In the genomic region with DNA sequence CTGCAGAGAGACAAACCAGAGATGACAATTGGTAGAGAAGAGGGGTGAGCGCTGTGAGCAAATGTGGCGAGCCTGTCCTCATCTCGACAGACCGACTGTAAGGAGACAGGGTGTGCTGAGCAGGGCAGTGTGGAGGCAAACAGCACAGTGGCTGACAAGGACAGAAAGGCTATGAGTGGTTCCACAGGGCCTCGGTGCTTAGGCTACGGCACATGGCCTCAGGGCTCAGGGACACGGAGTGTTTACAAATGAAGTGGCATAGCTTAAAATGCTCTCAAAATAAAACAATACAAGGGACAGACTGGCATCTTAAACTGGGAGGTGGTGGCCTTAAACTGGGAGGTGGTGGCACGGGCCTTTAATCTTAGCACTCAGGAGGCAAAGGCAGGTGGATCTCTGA, we compare ENCODE assay signal across 26 mouse cellular contexts. TPM values are rescaled to one million over a fixed set of nuclear protein-coding genes. Genes with fewer than 3 reads are reported as not detected.
DNase-seq lines count a peak whose midpoint lies in the region; ATAC-seq and TF ChIP-seq lines count a peak whose summit lies in the region.
"Had no signal": no experiment of that assay in that cellular context is flagged by ENCODE, and none has a peak within 500 bp of the region (broad histone marks: within the 10 kb centered on the region; RNA-seq: fewer than 3 reads in every experiment).

No protein-coding gene starts in this region.

- no peaks in the 10 kb centered on the region for H3K9me3 ChIP-seq in heart, embryonic 16.5 days (replicated peaks; ENCODE audit: control insufficient read depth, low read length)
- no peaks in the 10 kb centered on the region for H3K9me3 ChIP-seq in intestine, postnatal 0 days (ENCODE audit: control insufficient read depth)
- H3K9me3 ChIP-seq: embryonic facial prominence, embryonic 10.5 days; forebrain, embryonic 10.5 days; hindbrain, embryonic 12.5 days had no signal

- 85% methylated on average over 8 of the region's 8 CpGs for WGBS in heart, embryonic 16.5 days
- WGBS in intestine, postnatal 0 days: 85% methylated on average over 8 of the region's 8 CpGs

- peak overlapping the region; percentile 56 for H3K27ac ChIP-seq in heart, embryonic 16.5 days (ENCODE audit: low read length)
- H3K27ac ChIP-seq in intestine, postnatal 0 days (ENCODE audit: low read depth, low read length): no peak overlapping the region
- H3K27ac ChIP-seq: embryonic facial prominence, embryonic 10.5 days; forebrain, embryonic 10.5 days; hindbrain, embryonic 12.5 days had no signal

- H3K9ac ChIP-seq in heart, embryonic 16.5 days (ENCODE audit: low read length): no peak overlapping the region
- H3K9ac ChIP-seq in intestine, postnatal 0 days (ENCODE audit: low read depth, low read length): no peak overlapping the region
- H3K9ac ChIP-seq: hindbrain, embryonic 12.5 days had no signal

- H3K4me3 ChIP-seq in heart, embryonic 16.5 days (ENCODE audit: low read length): no peak overlapping the region
- no peak overlapping the region for H3K4me3 ChIP-seq in intestine, postnatal 0 days (ENCODE audit: low read depth, low read length)
- H3K4me3 ChIP-seq: embryonic facial prominence, embryonic 10.5 days; forebrain, embryonic 10.5 days; hindbrain, embryonic 12.5 days had no signal

- ATAC-seq in heart, embryonic 16.5 days (replicated peaks; ENCODE audit: extremely low read depth, insufficient read depth, low FRiP score): no peak
- 0 out of 2 replicates have a peak, but pooled peaks have one; percentile 31 for ATAC-seq in erythroid progenitor cell, adult 5-6 weeks (replicated peaks; ENCODE audit: low FRiP score, poor library complexity, severe bottlenecking)
- ATAC-seq in intestine, postnatal 0 days: no peak
- ATAC-seq: forebrain, embryonic 16.5 days had no signal

- H3K36me3 ChIP-seq in heart, embryonic 16.5 days (ENCODE audit: control insufficient read depth, insufficient read depth): peaks cover 45% of the 10 kb centered on the region
- peaks cover 88% of the 10 kb centered on the region for H3K36me3 ChIP-seq in intestine, postnatal 0 days (ENCODE audit: control insufficient read depth, insufficient read depth)

- no peaks in the 10 kb centered on the region for H3K27me3 ChIP-seq in heart, embryonic 16.5 days (ENCODE audit: control insufficient read depth, insufficient read depth, low read length)
- no peaks in the 10 kb centered on the region for H3K27me3 ChIP-seq in intestine, postnatal 0 days (replicated peaks; ENCODE audit: control insufficient read depth, insufficient read depth, low read length)
- H3K27me3 ChIP-seq: hindbrain, embryonic 12.5 days had no signal

- peaks cover 10% of the 10 kb centered on the region for H3K4me1 ChIP-seq in heart, embryonic 16.5 days (ENCODE audit: control insufficient read depth, insufficient read depth, low read length)
- no peaks in the 10 kb centered on the region for H3K4me1 ChIP-seq in intestine, postnatal 0 days (replicated peaks; ENCODE audit: control insufficient read depth, insufficient read depth, low read length)
- H3K4me1 ChIP-seq: embryonic facial prominence, embryonic 10.5 days; forebrain, embryonic 10.5 days; hindbrain, embryonic 12.5 days had no signal

- intact Hi-C loops in heart, postnatal 36 days (cut with DNase I): no loop called here

- TF ChIP-seq CTCF in intestine, postnatal 0 days (IDR thresholded peaks at IDR 0.05; ENCODE audit: low read depth): no peak

- H3K4me2 ChIP-seq in heart, embryonic 16.5 days (ENCODE audit: low read depth, low read length): no peak overlapping the region
- H3K4me2 ChIP-seq in intestine, postnatal 0 days (replicated peaks; ENCODE audit: low read depth): no peak overlapping the region
- H3K4me2 ChIP-seq: hindbrain, embryonic 12.5 days; liver, embryonic 11.5 days had no signal

- DNase-seq in adrenal gland, adult 2 months: peak; percentile 63
- no peak for DNase-seq in adrenal gland, postnatal 25 days
- no peak for DNase-seq in heart, postnatal 36 days
- peak; percentile 52 for DNase-seq in lung, postnatal 36 days
- no peak for DNase-seq in liver
- DNase-seq: cerebellum, adult 11 months; cerebellum, adult 9-11 months; gastrocnemius, postnatal 10 days; heart, postnatal 10 days; kidney, adult 18-20 months; kidney, postnatal 4 days; midbrain, embryonic 14.5 days; thymus, postnatal 25 days had no signal

RNA-seq across cellular contexts. Expression of a gene that starts 21.4 kb away (rescaled TPM):
- total RNA-seq in adrenal gland, adult 2 months (2021): 10 to 100 TPM; 51.1 to 57.1 TPM
- 3.5 and 6.6 TPM in 2 replicates for polyA plus RNA-seq in adrenal gland, adult 2 months (2012; rRNA removed)
- total RNA-seq in adrenal gland, postnatal 25 days (2021): 61.5 and 66.8 TPM in 2 replicates
- polyA plus RNA-seq in heart, embryonic 16.5 days (2015; fragmentation: Nextera tagmentation; extraction: Ambion mirVana): 49.9 and 57.6 TPM in 2 replicates
- 10 to 100 TPM; 30.4 to 30.5 TPM for total RNA-seq in heart, postnatal 36 days (2021)
- total RNA-seq in erythroid progenitor cell, adult 5-6 weeks (2015; ENCODE audit: low replicate concordance): 64.9 and 86.4 TPM in 2 replicates
- 32.5 and 45.2 TPM in 2 replicates for total RNA-seq in erythroid progenitor cell, adult 5-6 weeks (2017; ENCODE audit: low replicate concordance)
- polyA plus RNA-seq in intestine, postnatal 0 days (2015; fragmentation: Nextera tagmentation; extraction: Ambion mirVana): 58.1 and 59.9 TPM in 2 replicates

RNA-seq across cellular contexts. Expression of a gene that starts 33.2 kb away (rescaled TPM):
- total RNA-seq in adrenal gland, adult 2 months (2021): not detected
- polyA plus RNA-seq in adrenal gland, adult 2 months (2012; rRNA removed): not detected in 2 replicates
- total RNA-seq in adrenal gland, postnatal 25 days (2021): not detected in 2 replicates
- polyA plus RNA-seq in heart, embryonic 16.5 days (2015; fragmentation: Nextera tagmentation; extraction: Ambion mirVana): 0.64 TPM in 1 of 2 replicates, not detected in the other
- not detected for total RNA-seq in heart, postnatal 36 days (2021)
- total RNA-seq in erythroid progenitor cell, adult 5-6 weeks (2015; ENCODE audit: low replicate concordance): not detected in 2 replicates
- not detected in 2 replicates for total RNA-seq in erythroid progenitor cell, adult 5-6 weeks (2017; ENCODE audit: low replicate concordance)
- not detected in 2 replicates for polyA plus RNA-seq in intestine, postnatal 0 days (2015; fragmentation: Nextera tagmentation; extraction: Ambion mirVana)
- total RNA-seq: gastrocnemius, postnatal 10 days; granulocyte monocyte progenitor cell, adult 5-6 weeks; heart, postnatal 10 days; layer of hippocampus, postnatal 14 days; megakaryocyte-erythroid progenitor cell, adult 5-6 weeks had no signal
- polyA plus RNA-seq: embryonic facial prominence, embryonic 10.5 days; forebrain, embryonic 10.5 days; forebrain, embryonic 16.5 days; hindbrain, embryonic 12.5 days; limb, embryonic 11.5 days; liver, embryonic 11.5 days; midbrain, embryonic 14.5 days; neural tube, embryonic 11.5 days had no signal

Comparison
In these comparisons a context has a peak if more than half of its experiments do, and no peak if none do; other contexts are left out.
1. DNase-seq: peak in adrenal gland, adult 2 months (single experiment) and lung, postnatal 36 days (single experiment); none in adrenal gland, postnatal 25 days (single experiment), heart, postnatal 36 days (0 of 2) and liver (single experiment).